Mouse (Mus musculus): ENCODE data around the gene Ier2. TPM values are rescaled to one million over a fixed set of nuclear protein-coding genes. Genes with fewer than 3 reads are reported as not detected.

Ier2 gene
- polyA plus RNA-seq, 1 experiment from 2014 or later: 47.1 TPM

DNA sequence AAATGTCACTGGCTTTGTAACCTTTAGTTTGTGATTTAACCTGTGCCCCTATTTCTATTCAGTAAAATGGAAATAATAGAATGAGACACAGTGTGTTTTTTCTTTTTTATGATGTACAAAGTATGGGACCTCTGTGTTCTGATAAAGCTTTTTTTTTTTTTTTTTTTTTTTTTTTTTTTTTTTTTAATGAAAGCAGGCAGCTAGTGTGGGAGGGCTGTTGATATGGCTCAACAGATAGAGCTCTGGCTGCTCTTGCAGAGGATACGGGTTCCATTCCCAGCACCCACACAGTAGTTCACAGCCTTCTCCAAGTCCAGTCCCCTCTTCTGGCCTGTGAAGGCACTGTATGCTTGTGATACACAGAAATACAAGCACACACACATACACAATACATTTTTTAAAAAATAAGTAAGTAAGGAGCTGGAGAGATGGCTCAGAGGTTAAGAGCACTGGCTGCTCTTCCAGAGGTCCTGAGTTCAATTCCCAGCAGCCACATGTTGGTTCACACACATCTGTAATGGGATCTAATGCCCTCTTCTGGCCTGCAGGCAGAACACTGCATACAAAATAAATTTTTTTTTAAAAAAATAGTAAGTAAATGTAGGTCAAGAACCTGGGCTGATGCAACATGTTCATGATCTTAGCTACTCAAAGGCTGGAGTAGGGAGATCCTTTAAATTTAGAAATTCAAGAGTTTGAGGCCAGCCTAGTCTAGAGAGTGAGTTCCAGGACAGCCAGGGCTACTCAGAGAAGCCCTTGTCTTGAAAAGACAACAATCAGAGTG is 20.9 kb downstream of the Ier2 start:
- Histone ChIP-seq H3K4me3 (no peak overlapping the region), H3K4me2 (replicated peaks) (no peak overlapping the region), H3K27me3 (no peaks in the 10 kb centered on the region; the same call in 1 of the 2 replicates), H3K9me3 (no peaks in the 10 kb centered on the region), H3K4me1 (peaks cover 11% of the 10 kb centered on the region), H3K36me3 (no peaks in the 10 kb centered on the region), H3K27ac (replicated peaks) (no peak overlapping the region), H3K9ac (replicated peaks) (no peak overlapping the region)
- WGBS: 89% methylated on average over 1 of the region's 1 CpGs
- ATAC-seq (ENCODE audit: low FRiP score, low read depth): no peak

DNA sequence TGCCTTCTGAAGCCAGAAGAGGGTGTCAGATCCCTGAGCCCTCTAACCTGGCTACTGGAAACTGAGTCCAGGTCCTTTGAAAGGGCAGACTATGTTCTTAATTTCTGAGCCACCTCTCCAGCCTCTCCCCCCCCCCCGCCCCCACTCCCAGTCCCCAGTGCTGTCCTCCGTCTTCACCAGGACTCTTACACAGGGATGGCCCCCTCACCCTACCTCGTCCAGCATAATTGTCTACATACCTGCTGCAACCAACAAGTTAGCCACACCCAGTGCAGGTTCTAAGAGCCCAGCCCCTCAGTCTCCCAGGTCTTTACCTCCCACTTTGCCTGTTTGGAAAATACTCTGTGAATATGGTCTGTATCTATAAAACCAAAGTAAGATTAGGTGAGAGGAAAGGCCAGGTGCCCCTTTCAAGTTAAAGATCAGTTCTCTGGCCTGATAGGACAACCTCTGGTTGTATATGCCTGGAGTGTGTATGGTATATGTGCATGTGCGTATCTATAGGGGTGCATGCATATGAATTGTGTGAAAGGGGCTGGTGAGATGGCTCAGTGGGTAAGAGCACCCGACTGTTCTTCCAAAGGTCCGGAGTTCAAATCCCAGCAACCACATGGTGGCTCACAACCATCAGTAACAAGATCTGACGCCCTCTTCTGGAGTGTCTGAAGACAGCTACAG is 21.9 kb downstream of the Ier2 start:
- 76% methylated on average over 6 of the region's 7 CpGs for WGBS
- no peak overlapping the region for H3K4me2 ChIP-seq (replicated peaks)
- no peak overlapping the region for H3K4me3 ChIP-seq
- H3K9ac ChIP-seq (replicated peaks): no peak overlapping the region
- no peaks in the 10 kb centered on the region; the same call in 1 of the 2 replicates for H3K27me3 ChIP-seq
- no peaks in the 10 kb centered on the region for H3K36me3 ChIP-seq
- ATAC-seq (ENCODE audit: low FRiP score, low read depth): no peak
- H3K9me3 ChIP-seq: no peaks in the 10 kb centered on the region
- no peak overlapping the region for H3K27ac ChIP-seq (replicated peaks)
- peaks cover 19% of the 10 kb centered on the region for H3K4me1 ChIP-seq

DNA sequence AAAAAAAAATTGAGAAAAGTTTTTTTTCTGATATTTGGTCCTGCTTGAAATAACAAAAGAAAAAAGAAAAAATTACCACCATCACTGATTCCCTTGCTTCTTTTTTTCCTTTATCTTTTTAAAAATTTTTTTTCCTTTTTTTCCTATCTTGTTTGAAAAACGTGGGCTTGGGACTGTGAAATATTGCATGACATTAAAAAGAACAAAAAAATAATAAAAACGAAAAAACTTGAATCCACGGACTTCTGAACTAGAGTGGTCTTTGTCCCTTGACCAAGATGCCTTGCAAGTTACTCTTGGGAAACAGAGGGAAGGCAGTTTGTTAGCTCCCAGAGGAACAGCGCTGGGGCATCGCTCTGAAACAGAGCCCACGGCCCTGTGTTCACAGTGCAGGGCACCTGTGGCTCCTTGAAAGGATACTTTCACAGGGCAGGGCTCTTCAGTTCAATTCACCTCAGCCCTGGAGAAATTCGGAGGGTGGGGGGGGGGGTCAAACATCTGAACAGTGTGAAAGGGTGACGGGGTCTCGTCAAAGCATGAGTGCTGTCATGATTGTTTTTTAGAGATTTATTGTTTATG is 22.6 kb downstream of the Ier2 start:
- Histone ChIP-seq H3K4me3 (peak overlapping the region; percentile 58), H3K27me3 (no peaks in the 10 kb centered on the region; the same call in 1 of the 2 replicates), H3K9me3 (no peaks in the 10 kb centered on the region), H3K36me3 (no peaks in the 10 kb centered on the region), H3K4me2 (replicated peaks) (peak overlapping the region; percentile 50), H3K9ac (replicated peaks) (0 out of 2 replicates have a peak overlapping the region, but pooled peaks have one; percentile 8), H3K4me1 (peaks cover 25% of the 10 kb centered on the region), H3K27ac (replicated peaks) (no peak overlapping the region)
- 30% methylated on average over 9 of the region's 9 CpGs for WGBS
- ATAC-seq (ENCODE audit: low FRiP score, low read depth): no peak

DNA sequence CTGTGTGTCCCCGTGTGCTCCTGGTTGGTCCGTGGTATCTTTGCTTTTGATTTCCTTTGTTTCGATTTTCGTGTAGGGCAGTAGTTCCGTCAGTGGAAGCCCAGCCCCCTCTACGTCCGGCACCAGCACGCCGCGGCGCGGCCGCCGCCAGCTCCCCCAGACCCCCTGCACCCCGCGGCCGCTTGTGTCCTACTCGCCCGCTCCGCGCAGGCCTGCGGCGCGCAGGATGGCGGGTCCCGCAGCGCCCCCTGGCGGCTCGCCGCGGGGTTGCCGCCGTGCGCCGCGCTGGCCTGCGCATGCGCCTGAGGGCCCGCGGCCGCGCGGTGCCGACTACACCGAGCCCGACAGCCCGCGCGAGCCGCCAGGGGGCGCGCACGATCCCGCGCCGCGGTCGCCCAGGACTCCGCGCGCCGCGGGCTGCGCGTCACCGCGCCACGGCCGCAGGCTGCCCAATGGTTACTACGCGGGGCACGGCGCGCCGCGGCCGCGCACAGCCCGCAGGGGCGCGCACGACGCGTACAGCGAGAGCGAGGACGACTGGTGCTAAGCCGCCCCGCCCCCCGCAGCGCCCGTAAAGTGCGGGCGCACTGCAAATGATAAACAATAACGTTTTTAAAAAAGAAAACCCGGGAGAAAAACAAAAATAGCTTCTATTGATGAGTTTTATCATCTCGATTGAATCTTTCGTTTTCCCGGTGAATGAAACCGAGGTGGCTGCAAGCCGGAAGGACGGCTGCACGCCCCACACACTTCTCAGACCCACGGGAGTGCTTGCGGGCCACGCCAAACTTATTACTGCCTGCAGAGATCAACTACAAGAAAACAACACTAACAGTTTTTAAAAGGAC is 23.3 kb downstream of the Ier2 start:
- under 1% methylated on average over 94 of the region's 106 CpGs for WGBS
- peak overlapping the region; percentile 92 for H3K27ac ChIP-seq (replicated peaks)
- no peaks in the 10 kb centered on the region; the same call in 1 of the 2 replicates for H3K27me3 ChIP-seq
- H3K4me3 ChIP-seq: peak overlapping the region; percentile 58
- H3K9ac ChIP-seq (replicated peaks): peak overlapping the region; percentile 80
- H3K4me1 ChIP-seq: peaks cover 32% of the 10 kb centered on the region
- no peaks in the 10 kb centered on the region for H3K9me3 ChIP-seq
- H3K4me2 ChIP-seq (replicated peaks): peak overlapping the region; percentile 79
- no peaks in the 10 kb centered on the region for H3K36me3 ChIP-seq
- ATAC-seq (ENCODE audit: low FRiP score, low read depth): peak; percentile 89

DNA sequence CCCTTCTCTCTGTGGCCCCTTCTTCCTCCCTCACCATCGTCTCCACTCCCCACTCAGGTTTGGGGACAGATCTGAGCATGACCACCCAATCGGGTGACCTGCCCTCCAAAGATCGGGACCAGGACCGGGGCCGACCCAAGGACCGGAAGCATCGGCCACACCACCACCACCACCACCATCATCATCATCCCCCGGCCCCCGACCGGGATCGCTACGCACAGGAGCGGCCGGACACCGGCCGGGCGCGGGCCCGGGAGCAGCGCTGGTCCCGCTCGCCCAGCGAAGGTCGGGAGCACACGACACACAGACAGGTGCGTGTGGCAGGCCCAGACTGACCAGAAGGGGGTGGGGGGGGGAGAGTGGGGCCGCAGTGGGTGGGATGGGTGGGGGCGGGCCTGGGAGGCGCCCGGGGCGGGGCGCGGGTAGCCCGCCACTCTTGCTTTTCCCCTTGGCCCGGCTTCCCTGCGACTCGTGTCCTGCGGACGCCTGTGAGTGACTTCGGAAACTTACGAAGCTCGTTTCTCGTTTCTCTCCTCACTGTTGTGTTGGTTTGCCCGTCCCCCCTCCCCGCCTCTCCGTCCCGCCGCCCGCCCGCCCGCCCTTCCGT is 24.0 kb downstream of the Ier2 start:
- Histone ChIP-seq H3K9me3 (no peaks in the 10 kb centered on the region), H3K4me3 (peak overlapping the region; percentile 58), H3K36me3 (no peaks in the 10 kb centered on the region), H3K27me3 (no peaks in the 10 kb centered on the region; the same call in 1 of the 2 replicates), H3K27ac (replicated peaks) (peak overlapping the region; percentile 92), H3K9ac (replicated peaks) (peak overlapping the region; percentile 80), H3K4me1 (peaks cover 39% of the 10 kb centered on the region), H3K4me2 (replicated peaks) (peak overlapping the region; percentile 79)
- under 1% methylated on average over 45 of the region's 52 CpGs for WGBS
- ATAC-seq (ENCODE audit: low FRiP score, low read depth): peak; percentile 16; the same call in 1 of the 2 replicates

DNA sequence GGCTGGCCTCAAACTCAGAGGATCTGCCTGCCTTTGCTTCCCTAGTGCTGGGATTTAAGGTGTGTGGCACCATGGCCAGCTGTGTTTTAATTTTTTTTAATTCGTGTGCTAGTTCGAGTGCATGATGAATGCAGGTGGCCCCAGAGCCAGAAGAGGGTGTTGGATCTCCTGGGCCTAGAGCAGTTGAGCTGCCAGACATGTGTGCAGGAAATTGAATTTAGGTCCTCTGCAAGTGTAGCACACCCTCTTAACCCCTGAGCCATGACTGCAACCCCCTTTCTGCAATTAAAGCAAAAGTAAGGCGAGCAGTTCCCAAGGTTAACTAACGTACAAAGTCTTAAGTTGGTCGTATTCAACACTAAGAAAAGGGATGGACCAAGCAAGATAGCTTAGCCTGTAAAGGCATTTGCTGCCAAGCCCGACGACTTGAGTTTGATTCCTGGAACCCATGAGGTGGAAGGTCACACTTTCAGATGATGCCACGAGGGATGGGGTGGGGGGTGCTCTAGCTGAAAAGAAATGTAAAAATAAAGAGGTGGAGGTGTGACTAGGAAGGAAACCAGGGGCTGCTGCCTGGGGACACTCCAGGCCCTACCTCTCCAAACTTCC is 24.6 kb downstream of the Ier2 start:
- peaks cover 43% of the 10 kb centered on the region for H3K4me1 ChIP-seq
- no peaks in the 10 kb centered on the region for H3K36me3 ChIP-seq
- H3K27me3 ChIP-seq: no peaks in the 10 kb centered on the region; the same call in 1 of the 2 replicates
- H3K4me3 ChIP-seq: peak overlapping the region; percentile 58
- H3K9me3 ChIP-seq: no peaks in the 10 kb centered on the region
- H3K9ac ChIP-seq (replicated peaks): peak overlapping the region; percentile 80
- WGBS: 43% methylated on average over 8 of the region's 8 CpGs
- ATAC-seq (ENCODE audit: low FRiP score, low read depth): no peak
- peak overlapping the region; percentile 79 for H3K4me2 ChIP-seq (replicated peaks)
- H3K27ac ChIP-seq (replicated peaks): peak overlapping the region; percentile 92

DNA sequence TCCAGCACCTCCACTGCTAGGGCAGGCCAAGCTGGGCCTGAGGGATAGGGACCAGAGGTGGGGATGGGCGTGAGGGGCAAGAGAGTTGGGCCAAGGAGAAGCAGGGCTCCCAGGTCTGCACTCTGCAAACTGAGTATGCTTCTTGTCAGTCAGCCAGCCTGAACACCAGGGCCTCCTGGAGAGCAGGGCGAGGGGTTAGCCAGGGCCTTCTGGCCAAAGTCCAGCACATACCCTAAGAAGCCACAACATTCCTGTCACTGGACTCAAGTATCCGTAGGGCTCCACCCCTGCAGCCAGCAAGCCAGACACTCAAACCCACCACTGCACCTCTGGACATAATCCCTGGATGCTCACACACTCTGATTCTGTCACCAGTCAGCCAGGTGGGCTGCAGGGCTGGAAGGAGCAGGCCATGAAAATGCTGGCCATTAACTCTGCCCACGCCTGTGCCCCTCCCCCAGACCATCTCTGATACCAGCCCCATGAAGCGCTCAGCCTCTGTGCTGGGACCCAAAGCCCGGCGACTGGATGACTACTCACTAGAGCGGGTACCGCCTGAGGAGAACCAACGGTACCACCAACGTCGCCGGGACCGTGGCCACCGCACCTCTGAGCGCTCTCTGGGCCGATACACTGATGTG is 26.5 kb downstream of the Ier2 start:
- Histone ChIP-seq H3K27ac (replicated peaks) (peak overlapping the region; percentile 84), H3K9ac (replicated peaks) (peak overlapping the region; percentile 48; the same call in 1 of the 2 replicates), H3K4me3 (no peak overlapping the region), H3K9me3 (no peaks in the 10 kb centered on the region), H3K36me3 (no peaks in the 10 kb centered on the region), H3K4me1 (peaks cover 43% of the 10 kb centered on the region), H3K4me2 (replicated peaks) (no peak overlapping the region), H3K27me3 (no peaks in the 10 kb centered on the region)
- no peak for ATAC-seq (ENCODE audit: low FRiP score, low read depth)
- 86% methylated on average over 17 of the region's 17 CpGs for WGBS

DNA sequence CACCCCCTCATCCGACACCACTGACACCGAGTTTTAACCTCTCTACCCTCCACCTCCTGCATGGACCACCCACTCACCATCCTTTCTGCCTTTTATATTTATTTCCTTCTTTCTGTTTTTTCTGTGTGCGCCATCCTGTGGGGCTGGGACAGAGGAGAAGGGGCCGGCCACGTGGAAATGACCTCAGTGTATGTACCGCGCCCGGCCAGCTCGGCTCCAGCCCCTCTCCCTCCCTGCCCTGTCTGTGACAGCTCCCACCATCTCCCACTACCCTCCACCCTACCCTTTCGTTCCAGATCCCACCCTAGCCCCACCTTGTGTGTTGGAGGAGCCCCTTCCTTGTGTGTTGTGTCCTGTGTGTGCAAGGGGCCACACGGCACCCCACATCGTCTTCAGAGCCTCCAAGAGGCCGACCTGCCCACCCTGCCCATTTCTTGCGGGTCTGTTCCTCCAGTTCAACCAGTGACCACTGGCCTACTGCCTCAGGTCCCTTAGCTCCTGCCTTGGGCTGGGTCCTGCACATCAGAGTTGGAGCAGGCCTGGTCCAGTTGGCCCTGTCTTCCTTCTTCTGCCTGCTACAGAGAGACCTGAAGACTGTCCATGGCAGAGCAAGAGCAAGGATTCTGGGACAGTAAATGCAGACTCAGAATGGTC is 27.1 kb downstream of the Ier2 start:
- peak overlapping the region; percentile 48; the same call in 1 of the 2 replicates for H3K9ac ChIP-seq (replicated peaks)
- no peaks in the 10 kb centered on the region for H3K9me3 ChIP-seq
- peaks cover 43% of the 10 kb centered on the region for H3K4me1 ChIP-seq
- no peak for ATAC-seq (ENCODE audit: low FRiP score, low read depth)
- H3K4me3 ChIP-seq: no peak overlapping the region
- H3K27me3 ChIP-seq: no peaks in the 10 kb centered on the region
- WGBS: 64% methylated on average over 14 of the region's 14 CpGs
- H3K36me3 ChIP-seq: 0 out of 2 replicates have a peak, but pooled peaks cover 3% of the 10 kb centered on the region
- H3K27ac ChIP-seq (replicated peaks): peak overlapping the region; percentile 84
- peak overlapping the region; percentile 13 for H3K4me2 ChIP-seq (replicated peaks)

DNA sequence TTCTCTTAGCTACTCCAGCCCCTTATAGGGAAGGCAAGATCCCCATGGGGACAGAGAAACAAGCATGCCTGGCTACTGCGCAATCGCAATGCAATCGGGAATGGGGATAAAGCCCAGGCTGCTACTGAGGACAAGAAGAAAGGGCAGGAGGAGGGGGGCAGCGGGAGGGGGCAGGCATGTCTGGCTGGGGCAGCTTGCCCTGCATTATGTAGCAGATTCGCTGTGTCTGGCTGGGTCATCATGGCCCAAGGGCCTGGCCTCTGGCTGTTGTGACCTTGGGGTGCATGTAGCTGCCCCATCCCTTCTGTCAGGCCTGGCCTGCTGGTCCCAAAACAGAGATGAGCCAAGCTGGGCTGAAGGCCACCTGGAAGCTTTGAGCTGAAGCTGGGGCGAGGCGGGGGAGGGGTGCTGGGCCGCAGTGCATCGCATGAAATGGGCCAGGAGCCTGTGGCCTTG is 27.8 kb downstream of the Ier2 start:
- 26% methylated on average over 9 of the region's 9 CpGs for WGBS
- ATAC-seq (ENCODE audit: low FRiP score, low read depth): peak; percentile 25
- peaks cover 40% of the 10 kb centered on the region for H3K4me1 ChIP-seq
- H3K27me3 ChIP-seq: no peaks in the 10 kb centered on the region
- H3K27ac ChIP-seq (replicated peaks): peak overlapping the region; percentile 84
- H3K9ac ChIP-seq (replicated peaks): peak overlapping the region; percentile 48; the same call in 1 of the 2 replicates
- no peaks in the 10 kb centered on the region for H3K9me3 ChIP-seq
- H3K4me3 ChIP-seq: no peak overlapping the region
- peaks cover 8% of the 10 kb centered on the region; the same call in 1 of the 2 replicates for H3K36me3 ChIP-seq
- peak overlapping the region; percentile 13; the same call in 1 of the 2 replicates for H3K4me2 ChIP-seq (replicated peaks)
